Mouse (Mus musculus): ENCODE measurements around the gene Olfr639. TPM values are rescaled to one million over a fixed set of nuclear protein-coding genes. Genes with fewer than 3 reads are reported as not detected.

Olfr639 gene
- not detected in 2 replicates for polyA plus RNA-seq (2015; fragmentation: Nextera tagmentation; extraction: Ambion mirVana)

DNA sequence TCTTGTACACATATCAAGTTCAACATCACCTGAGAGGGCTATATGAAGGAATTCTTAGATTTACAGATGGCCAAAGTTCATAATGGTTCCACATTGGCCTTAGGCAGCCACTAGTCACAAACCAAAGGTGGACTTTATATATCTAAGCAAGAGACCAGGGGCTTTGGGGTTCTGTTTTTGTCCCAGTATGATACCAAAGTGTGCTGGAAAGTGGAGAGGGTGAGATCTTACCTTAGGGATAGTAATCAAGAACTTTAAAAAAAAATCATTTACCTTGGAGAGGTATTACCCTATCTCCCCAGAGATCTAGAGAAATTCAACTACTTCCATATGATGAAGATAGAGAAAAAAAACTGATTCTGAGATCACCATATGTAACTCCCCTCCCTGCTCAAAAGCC is at the start of gene Olfr639:
Olfr639 (minus strand) TSS at position 101 of the 400 bp plus-strand sequence.
- no peak for TF ChIP-seq CTCF (IDR thresholded peaks at IDR 0.05; ENCODE audit: low read depth)
- ATAC-seq = no peak
- H3K4me1 ChIP-seq (replicated peaks; ENCODE audit: control insufficient read depth, insufficient read depth, low read length) = no peaks in the 10 kb centered on the region

DNA sequence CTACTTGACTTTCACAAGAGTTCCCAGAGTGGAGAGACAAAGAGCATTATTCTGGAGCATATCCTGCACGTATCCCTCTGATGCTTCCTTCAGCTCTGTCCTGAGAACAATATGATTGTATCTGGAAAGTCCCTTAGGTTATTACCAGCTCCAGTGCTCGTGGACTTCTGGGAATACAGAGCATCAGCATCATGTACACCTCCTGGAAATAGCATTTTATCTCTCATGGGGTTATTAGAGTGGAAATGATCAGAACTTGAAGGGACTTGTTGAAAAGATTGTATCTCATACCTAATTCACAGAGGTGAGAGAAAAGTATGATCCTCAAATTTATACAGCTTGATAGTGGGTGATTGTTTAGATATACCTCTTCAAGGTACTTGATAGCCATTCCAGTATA is 44.2 kb upstream of the Olfr639 start, which contains the start of gene 4930516K23Rik:
4930516K23Rik (minus strand) TSS at position 101 of the 400 bp plus-strand sequence.
- no peak for TF ChIP-seq CTCF (IDR thresholded peaks at IDR 0.05; ENCODE audit: low read depth)
- Histone ChIP-seq H3K4me1 (replicated peaks; ENCODE audit: control insufficient read depth, insufficient read depth, low read length) (no peaks in the 10 kb centered on the region), H3K9ac (ENCODE audit: low read depth, low read length) (no peak within 1 kb of the TSS), H3K4me3 (ENCODE audit: low read depth, low read length) (no peak within 1 kb of the TSS), H3K4me2 (replicated peaks; ENCODE audit: low read depth) (no peak within 1 kb of the TSS), H3K27me3 (replicated peaks; ENCODE audit: control insufficient read depth, insufficient read depth, low read length) (no peaks in the 10 kb centered on the region), H3K36me3 (ENCODE audit: control insufficient read depth, insufficient read depth) (no peaks in the 10 kb centered on the region), H3K27ac (ENCODE audit: low read depth, low read length) (no peak within 1 kb of the TSS), H3K9me3 (ENCODE audit: control insufficient read depth) (no peaks in the 10 kb centered on the region)
- WGBS = 54% methylated on average over 2 of the region's 2 CpGs
- ATAC-seq = no peak

More for the DNA sequence above, at the start of gene Olfr639:
- no peak within 1 kb of the TSS for H3K9ac ChIP-seq (ENCODE audit: low read depth, low read length)
- H3K27ac ChIP-seq (ENCODE audit: low read depth, low read length) = no peak within 1 kb of the TSS
- H3K36me3 ChIP-seq (ENCODE audit: control insufficient read depth, insufficient read depth) = no peaks in the 10 kb centered on the region
- H3K4me2 ChIP-seq (replicated peaks; ENCODE audit: low read depth) = no peak within 1 kb of the TSS
- no peaks in the 10 kb centered on the region for H3K9me3 ChIP-seq (ENCODE audit: control insufficient read depth)
- H3K27me3 ChIP-seq (replicated peaks; ENCODE audit: control insufficient read depth, insufficient read depth, low read length) = no peaks in the 10 kb centered on the region
- no peak within 1 kb of the TSS for H3K4me3 ChIP-seq (ENCODE audit: low read depth, low read length)

DNA sequence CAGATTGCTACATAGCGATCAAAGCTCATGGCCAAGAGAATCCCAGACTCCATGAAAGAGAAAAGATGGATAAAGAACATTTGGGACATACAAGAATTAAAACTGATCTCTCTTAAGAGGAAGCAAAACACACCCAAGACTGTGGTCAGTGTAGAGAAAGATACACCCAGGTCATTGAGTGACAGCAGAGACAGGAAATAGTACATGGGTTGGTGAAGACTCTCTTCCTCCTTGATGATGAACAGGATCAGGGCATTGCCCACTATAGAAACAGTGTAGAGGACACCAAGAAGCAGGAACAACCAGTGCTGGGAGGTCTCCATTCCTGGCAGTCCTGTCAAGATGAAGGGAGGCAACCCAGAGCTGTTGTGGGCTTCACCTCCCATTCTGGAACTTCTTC is 42.1 kb upstream of the Olfr639 start:
- H3K36me3 ChIP-seq (ENCODE audit: control insufficient read depth, insufficient read depth) = no peaks in the 10 kb centered on the region
- H3K4me2 ChIP-seq (replicated peaks; ENCODE audit: low read depth) = no peak overlapping the region
- no peaks in the 10 kb centered on the region for H3K4me1 ChIP-seq (replicated peaks; ENCODE audit: control insufficient read depth, insufficient read depth, low read length)
- H3K9ac ChIP-seq (ENCODE audit: low read depth, low read length) = no peak overlapping the region
- H3K27me3 ChIP-seq (replicated peaks; ENCODE audit: control insufficient read depth, insufficient read depth, low read length) = no peaks in the 10 kb centered on the region
- H3K9me3 ChIP-seq (ENCODE audit: control insufficient read depth) = no peaks in the 10 kb centered on the region
- ATAC-seq = no peak
- no peak overlapping the region for H3K4me3 ChIP-seq (ENCODE audit: low read depth, low read length)
- 95% methylated on average over 1 of the region's 1 CpGs for WGBS
- TF ChIP-seq CTCF (IDR thresholded peaks at IDR 0.05; ENCODE audit: low read depth) = no peak
- no peak overlapping the region for H3K27ac ChIP-seq (ENCODE audit: low read depth, low read length)

DNA sequence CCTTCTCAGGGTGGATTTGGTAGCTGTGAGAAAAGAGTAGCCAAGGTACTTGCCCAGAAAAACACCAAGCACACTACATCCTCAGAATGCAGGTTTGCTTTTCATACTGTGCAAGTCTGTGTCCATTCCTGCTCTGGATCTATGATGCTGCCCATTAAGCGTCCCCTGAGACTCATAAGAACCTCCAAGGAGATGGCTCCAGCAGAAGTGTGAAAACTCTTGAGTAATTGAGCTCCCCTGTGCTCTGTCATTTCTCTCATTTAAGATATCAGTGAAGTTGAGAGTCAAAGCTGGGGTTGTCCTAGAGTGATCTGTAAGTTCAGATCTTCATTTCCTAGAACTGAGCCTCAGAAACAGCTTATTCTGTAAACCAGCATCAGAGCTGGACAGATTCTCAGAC is 35.5 kb upstream of the Olfr639 start, which contains the start of gene Olfr642:
Olfr642 (minus strand) TSS at position 101 of the 400 bp plus-strand sequence.
- Histone ChIP-seq H3K36me3 (ENCODE audit: control insufficient read depth, insufficient read depth) (no peaks in the 10 kb centered on the region), H3K4me3 (ENCODE audit: low read depth, low read length) (no peak within 1 kb of the TSS), H3K9me3 (ENCODE audit: control insufficient read depth) (no peaks in the 10 kb centered on the region), H3K9ac (ENCODE audit: low read depth, low read length) (no peak within 1 kb of the TSS), H3K4me2 (replicated peaks; ENCODE audit: low read depth) (no peak within 1 kb of the TSS), H3K27ac (ENCODE audit: low read depth, low read length) (no peak within 1 kb of the TSS), H3K27me3 (replicated peaks; ENCODE audit: control insufficient read depth, insufficient read depth, low read length) (no peaks in the 10 kb centered on the region), H3K4me1 (replicated peaks; ENCODE audit: control insufficient read depth, insufficient read depth, low read length) (no peaks in the 10 kb centered on the region)
- no peak for ATAC-seq
- no peak for TF ChIP-seq CTCF (IDR thresholded peaks at IDR 0.05; ENCODE audit: low read depth)
- WGBS = 74% methylated on average over 1 of the region's 1 CpGs

DNA sequence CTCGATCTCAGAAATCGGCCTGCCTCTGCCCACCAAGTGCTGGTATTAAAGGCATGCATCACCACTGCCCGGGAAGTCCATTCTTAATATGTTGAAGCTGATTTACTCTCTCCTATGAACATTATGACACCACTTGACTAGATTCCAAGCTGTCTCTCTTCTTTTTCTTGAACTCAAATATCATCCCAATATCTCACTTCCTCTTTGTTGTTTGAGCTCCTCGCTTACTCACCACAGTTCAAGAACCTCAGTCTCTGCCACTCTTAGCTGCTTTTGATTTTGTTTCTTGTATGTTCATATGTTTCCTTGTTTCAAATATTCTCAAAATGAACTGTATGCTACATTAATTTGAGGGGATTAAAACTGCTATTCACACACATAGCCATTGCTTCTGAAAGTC is 33.6 kb upstream of the Olfr639 start:
- Histone ChIP-seq H3K4me2 (replicated peaks; ENCODE audit: low read depth) (no peak overlapping the region), H3K27me3 (replicated peaks; ENCODE audit: control insufficient read depth, insufficient read depth, low read length) (no peaks in the 10 kb centered on the region), H3K36me3 (ENCODE audit: control insufficient read depth, insufficient read depth) (no peaks in the 10 kb centered on the region), H3K4me3 (ENCODE audit: low read depth, low read length) (no peak overlapping the region), H3K27ac (ENCODE audit: low read depth, low read length) (no peak overlapping the region), H3K4me1 (replicated peaks; ENCODE audit: control insufficient read depth, insufficient read depth, low read length) (no peaks in the 10 kb centered on the region), H3K9me3 (ENCODE audit: control insufficient read depth) (no peaks in the 10 kb centered on the region), H3K9ac (ENCODE audit: low read depth, low read length) (no peak overlapping the region)
- no peak for TF ChIP-seq CTCF (IDR thresholded peaks at IDR 0.05; ENCODE audit: low read depth)
- no peak for ATAC-seq
- 89% methylated on average over 4 of the region's 4 CpGs for WGBS

DNA sequence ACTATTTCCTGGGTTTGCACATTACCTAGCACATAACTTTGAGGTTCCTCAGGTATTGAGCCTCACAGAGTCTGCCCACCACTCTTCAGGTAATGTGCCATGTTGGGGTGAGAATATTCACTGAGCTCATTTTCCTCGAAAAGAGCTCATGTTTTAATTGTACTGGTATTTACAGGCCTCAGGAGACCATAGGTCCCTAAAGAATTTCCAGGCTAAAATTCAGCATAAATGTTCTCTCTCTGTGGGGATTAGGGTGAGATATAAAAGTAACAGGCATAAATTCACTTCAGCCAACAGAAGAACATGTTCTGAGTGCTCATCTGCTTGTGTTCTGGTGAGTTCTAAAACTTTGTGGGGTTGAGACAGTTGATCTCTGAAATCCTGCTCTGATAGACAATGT is 18.0 kb upstream of the Olfr639 start, which contains the start of gene Olfr641:
Olfr641 (plus strand) TSS at position 301 of the 400 bp plus-strand sequence.
- Histone ChIP-seq H3K4me3 (ENCODE audit: low read depth, low read length) (no peak within 1 kb of the TSS), H3K27ac (ENCODE audit: low read depth, low read length) (no peak within 1 kb of the TSS), H3K36me3 (ENCODE audit: control insufficient read depth, insufficient read depth) (no peaks in the 10 kb centered on the region), H3K4me2 (replicated peaks; ENCODE audit: low read depth) (no peak within 1 kb of the TSS), H3K27me3 (replicated peaks; ENCODE audit: control insufficient read depth, insufficient read depth, low read length) (no peaks in the 10 kb centered on the region), H3K9me3 (ENCODE audit: control insufficient read depth) (no peaks in the 10 kb centered on the region), H3K9ac (ENCODE audit: low read depth, low read length) (no peak within 1 kb of the TSS), H3K4me1 (replicated peaks; ENCODE audit: control insufficient read depth, insufficient read depth, low read length) (no peaks in the 10 kb centered on the region)
- TF ChIP-seq CTCF (IDR thresholded peaks at IDR 0.05; ENCODE audit: low read depth) = no peak
- ATAC-seq = no peak
- WGBS = 67% methylated on average over 1 of the region's 1 CpGs

DNA sequence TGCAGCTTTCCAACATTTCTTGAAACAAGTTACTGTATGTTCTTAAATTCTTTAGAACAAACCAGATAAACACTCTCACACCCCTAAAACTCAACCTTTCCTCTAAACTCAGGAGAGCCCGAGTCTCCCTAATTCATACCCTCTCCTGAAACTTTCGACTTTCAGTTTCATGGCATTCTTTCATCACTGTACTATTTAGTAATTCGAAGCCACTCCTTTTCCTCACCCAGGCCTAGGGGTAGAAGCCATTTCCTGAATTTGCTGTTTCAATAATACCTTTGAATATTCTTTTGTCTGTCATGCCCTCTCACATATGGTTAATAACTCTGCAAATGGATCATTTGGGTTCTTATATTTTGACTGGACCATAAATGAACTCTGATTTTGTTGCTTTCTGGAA is 9.9 kb upstream of the Olfr639 start:
- ATAC-seq = no peak
- no peak for TF ChIP-seq CTCF (IDR thresholded peaks at IDR 0.05; ENCODE audit: low read depth)
- 75% methylated on average over 3 of the region's 3 CpGs for WGBS

More for the DNA sequence above, 9.9 kb upstream of the Olfr639 start:
- Histone ChIP-seq H3K27ac (ENCODE audit: low read depth, low read length) (no peak overlapping the region), H3K4me1 (replicated peaks; ENCODE audit: control insufficient read depth, insufficient read depth, low read length) (no peaks in the 10 kb centered on the region), H3K36me3 (ENCODE audit: control insufficient read depth, insufficient read depth) (no peaks in the 10 kb centered on the region), H3K27me3 (replicated peaks; ENCODE audit: control insufficient read depth, insufficient read depth, low read length) (no peaks in the 10 kb centered on the region), H3K9ac (ENCODE audit: low read depth, low read length) (no peak overlapping the region), H3K9me3 (ENCODE audit: control insufficient read depth) (no peaks in the 10 kb centered on the region), H3K4me3 (ENCODE audit: low read depth, low read length) (no peak overlapping the region), H3K4me2 (replicated peaks; ENCODE audit: low read depth) (no peak overlapping the region)

All from intestine, postnatal 0 days (tissue).